Mouse (Mus musculus) kidney, embryonic 16.5 days (tissue): ENCODE data around the gene Rufy3. TPM values are rescaled to one million over a fixed set of nuclear protein-coding genes. Genes with fewer than 3 reads are reported as not detected.
A peak's percentile ranks its signal among the peaks of the same experiment; 100 is the strongest.

Experiments used
- ATAC-seq: fragments of 200-750 bp; cut with Nextera tagmentation; 2 replicates; pipeline ENCODE4 v1.8.0; 2017; ENCODE audit warnings: moderate TSS enrichment; ENCODE audit not compliant: low FRiP score, low TSS enrichment
- H3K27ac ChIP-seq: fragments of 300-500 bp; sonication (generic); 2 replicates; pipeline ENCODE4 v1.5.1; 2014; ENCODE audit warnings: low read length
- H3K27me3 ChIP-seq: fragments of 300-500 bp; sonication (generic); 2 replicates; pipeline ENCODE4 v1.6.1; 2014; ENCODE audit warnings: low read length, control low read depth, mixed read lengths; ENCODE audit not compliant: insufficient read depth
- H3K36me3 ChIP-seq: fragments of 300-500 bp; sonication (generic); 2 replicates; pipeline ENCODE4 v1.6.1; 2014; ENCODE audit warnings: low read length, control low read depth, mixed read lengths; ENCODE audit not compliant: insufficient read depth
- H3K4me1 ChIP-seq: fragments of 300-500 bp; sonication (generic); 2 replicates; pipeline ENCODE4 v1.6.1; 2014; ENCODE audit warnings: low read length, control low read depth, mixed read lengths; ENCODE audit not compliant: insufficient read depth
- H3K4me2 ChIP-seq: fragments of 300-500 bp; sonication (generic); replicated peaks from 2 replicates; pipeline ENCODE4 v1.6.1; 2014; ENCODE audit warnings: low read depth, low read length
- H3K4me3 ChIP-seq: fragments of 300-500 bp; sonication (generic); 2 replicates; pipeline ENCODE4 v1.5.1; 2014; ENCODE audit warnings: mild to moderate bottlenecking, low read length
- H3K9ac ChIP-seq: fragments of 300-500 bp; sonication (generic); replicated peaks from 2 replicates; pipeline ENCODE4 v1.6.1; 2014; ENCODE audit warnings: low read length
- H3K9me3 ChIP-seq: fragments of 300-500 bp; sonication (generic); 2 replicates; pipeline ENCODE4 v1.6.1; 2016; ENCODE audit warnings: low read length, control low read depth
- WGBS: fragments of 180-500 bp; shearing (Covaris S2); extraction: QIAGEN DNeasy Blood & Tissue Kit; methylation state at CpG from one replicate; pipeline ENCODE4 v1.1.7; 2014; 5-methylcytosine and 5-hydroxymethylcytosine counted together
- polyA plus RNA-seq: library from polyadenylated mRNA; unstranded; fragments of >200 nt; fragmentation: Nextera tagmentation; extraction: Ambion mirVana; gene quantifications from 2 replicates; pipeline ENCODE4 v1.2.1, GENCODE M21; 2015

Gene Rufy3
- polyA plus RNA-seq, 1 experiment from 2014 or later: 15.3 TPM

DNA sequence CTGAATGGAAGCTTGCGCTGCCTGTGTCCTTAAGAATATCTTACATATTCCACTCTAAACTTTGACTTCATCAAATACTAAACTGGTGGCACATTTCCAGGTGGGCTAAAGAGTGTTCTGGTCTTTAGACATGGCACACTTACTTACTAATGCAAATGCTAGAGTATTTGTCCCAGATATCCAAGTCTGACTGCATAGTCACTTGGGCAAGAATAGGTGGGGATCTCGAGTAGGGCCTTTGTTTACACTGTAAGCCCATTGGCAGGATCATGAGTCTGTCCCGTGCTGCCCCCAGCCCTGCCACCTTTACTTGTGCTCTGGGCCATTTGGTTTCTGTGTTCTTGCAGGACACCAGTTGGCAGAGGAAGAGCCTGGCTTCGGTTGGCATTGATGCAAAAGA lies 52.1 kb downstream of the Rufy3 start:
- Histone ChIP-seq H3K36me3 (peaks cover 25% of the 10 kb centered on the region), H3K4me1 (no peaks in the 10 kb centered on the region), H3K27me3 (no peaks in the 10 kb centered on the region), H3K27ac (no peak overlapping the region), H3K9ac (no peak overlapping the region), H3K4me3 (no peak overlapping the region), H3K9me3 (no peaks in the 10 kb centered on the region), H3K4me2 (no peak overlapping the region)
- 86% methylated on average over 4 of the region's 4 CpGs for WGBS
- ATAC-seq: no peak

DNA sequence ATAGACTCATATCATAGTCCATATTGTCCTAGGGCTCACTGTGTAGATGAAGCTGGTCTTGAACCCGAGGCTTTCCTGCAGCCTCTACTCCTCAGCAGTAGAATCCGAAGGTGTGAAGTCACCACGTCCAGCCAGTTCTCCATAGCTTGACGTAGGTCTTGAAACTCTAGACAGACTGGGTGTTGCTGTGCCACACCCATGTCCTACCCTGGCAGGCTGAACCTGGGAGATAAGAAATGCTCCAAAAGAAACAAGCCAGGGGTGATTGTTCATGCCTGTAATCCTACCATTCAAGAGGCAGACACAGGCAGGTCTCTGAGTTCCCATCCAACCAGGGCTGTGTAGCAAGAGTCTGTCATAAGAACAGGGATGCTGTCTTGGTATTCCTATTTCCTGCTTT lies 62.7 kb downstream of the Rufy3 start:
- Histone ChIP-seq H3K27ac (no peak overlapping the region), H3K4me1 (no peaks in the 10 kb centered on the region), H3K36me3 (peaks cover 12% of the 10 kb centered on the region; the same call in 1 of the 2 replicates), H3K9me3 (no peaks in the 10 kb centered on the region), H3K27me3 (no peaks in the 10 kb centered on the region), H3K4me2 (no peak overlapping the region), H3K9ac (no peak overlapping the region), H3K4me3 (no peak overlapping the region)
- WGBS: 85% methylated on average over 4 of the region's 4 CpGs
- ATAC-seq: no peak

DNA sequence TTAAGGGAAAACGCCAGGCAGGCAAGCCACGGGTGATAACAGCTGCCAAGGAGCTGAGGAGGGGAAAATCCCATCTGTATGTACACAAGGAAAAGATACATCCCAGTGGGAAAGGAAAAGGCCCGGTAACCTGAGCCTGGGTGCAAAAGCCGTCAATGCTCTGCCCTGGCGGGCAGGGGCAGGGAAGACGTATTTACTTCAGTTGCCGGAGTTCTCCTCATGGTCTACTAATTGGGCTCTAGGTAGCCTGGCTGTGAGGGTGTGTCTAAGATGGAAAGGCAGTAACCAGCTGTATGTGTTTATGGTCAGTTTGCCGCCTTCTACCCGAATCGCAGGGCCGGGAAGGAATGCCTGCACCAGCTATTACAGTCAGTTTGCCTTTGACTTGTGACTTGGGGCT lies 64.3 kb downstream of the Rufy3 start:
- Histone ChIP-seq H3K4me1 (no peaks in the 10 kb centered on the region), H3K27ac (no peak overlapping the region), H3K27me3 (no peaks in the 10 kb centered on the region), H3K9ac (no peak overlapping the region), H3K36me3 (peaks cover 15% of the 10 kb centered on the region; the same call in 1 of the 2 replicates), H3K4me2 (no peak overlapping the region), H3K9me3 (no peaks in the 10 kb centered on the region), H3K4me3 (no peak overlapping the region)
- ATAC-seq: no peak
- 38% methylated on average over 11 of the region's 11 CpGs for WGBS

DNA sequence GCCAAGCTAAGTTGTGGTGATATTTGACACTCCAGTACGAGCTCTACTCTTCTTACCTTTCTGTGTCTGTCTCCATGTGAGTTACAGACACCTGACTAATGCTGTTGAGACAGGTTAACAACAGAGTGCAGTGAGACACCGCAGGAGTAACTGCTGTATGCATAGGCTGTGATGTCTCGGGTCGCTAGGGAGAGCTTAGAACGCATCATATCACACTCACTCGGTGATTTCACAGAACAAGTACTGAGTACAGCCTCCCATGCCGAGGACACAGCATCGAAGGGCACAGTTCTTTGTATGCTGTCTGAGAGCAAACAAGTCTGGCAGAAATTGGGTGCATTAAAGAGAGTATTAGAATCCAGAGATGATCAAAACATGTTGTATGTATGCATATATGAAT lies 65.1 kb downstream of the Rufy3 start:
- H3K4me1 ChIP-seq: no peaks in the 10 kb centered on the region
- no peak overlapping the region for H3K27ac ChIP-seq
- 67% methylated on average over 8 of the region's 8 CpGs for WGBS
- no peak overlapping the region for H3K4me3 ChIP-seq
- no peaks in the 10 kb centered on the region for H3K27me3 ChIP-seq
- H3K36me3 ChIP-seq: peaks cover 15% of the 10 kb centered on the region; the same call in 1 of the 2 replicates
- no peaks in the 10 kb centered on the region for H3K9me3 ChIP-seq
- no peak for ATAC-seq
- H3K4me2 ChIP-seq: no peak overlapping the region
- no peak overlapping the region for H3K9ac ChIP-seq

DNA sequence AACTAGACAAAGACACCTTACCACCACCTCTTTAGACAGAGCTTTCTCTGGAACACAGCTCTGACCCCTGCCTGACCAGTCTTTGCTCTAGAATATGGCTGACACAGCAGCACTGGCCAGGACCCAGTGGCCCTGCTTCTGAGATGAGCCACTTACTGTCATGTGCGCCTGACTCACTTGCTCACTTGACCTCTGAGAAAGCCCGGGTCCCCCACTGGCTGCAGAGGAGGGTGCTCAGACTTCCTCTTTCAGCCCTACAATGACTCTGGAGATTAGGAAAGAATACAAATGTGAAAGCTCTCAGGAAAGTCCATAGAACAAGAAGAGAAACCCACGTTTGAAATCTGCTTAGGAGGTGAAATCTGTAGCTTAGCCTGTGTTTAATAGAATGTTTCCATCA lies 66.0 kb downstream of the Rufy3 start:
- H3K9me3 ChIP-seq: no peaks in the 10 kb centered on the region
- no peak overlapping the region for H3K4me3 ChIP-seq
- H3K36me3 ChIP-seq: peaks cover 17% of the 10 kb centered on the region; the same call in 1 of the 2 replicates
- no peak for ATAC-seq
- 63% methylated on average over 3 of the region's 3 CpGs for WGBS
- no peaks in the 10 kb centered on the region for H3K4me1 ChIP-seq
- H3K27me3 ChIP-seq: no peaks in the 10 kb centered on the region
- no peak overlapping the region for H3K27ac ChIP-seq
- no peak overlapping the region for H3K4me2 ChIP-seq
- H3K9ac ChIP-seq: no peak overlapping the region

DNA sequence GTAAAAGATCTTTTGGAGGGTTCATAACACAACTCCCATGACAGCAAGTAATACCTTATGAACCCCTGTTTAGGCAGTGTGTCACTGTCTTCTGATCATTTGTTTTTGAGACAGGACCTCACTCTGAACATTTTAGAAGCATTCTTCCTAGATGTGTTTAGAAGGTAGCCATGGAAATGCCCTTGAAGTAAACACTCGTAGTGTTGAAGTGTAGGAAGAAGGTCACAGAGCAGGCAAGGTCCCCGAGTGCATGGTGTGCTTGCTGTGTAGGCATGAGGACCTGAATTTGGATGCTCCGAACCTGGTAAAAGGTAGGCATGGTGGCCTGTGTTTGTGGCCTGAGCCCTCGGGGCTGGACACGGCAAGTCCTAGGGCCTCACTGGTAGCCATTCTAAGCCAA lies 66.7 kb downstream of the Rufy3 start:
- no peak overlapping the region for H3K27ac ChIP-seq
- H3K9ac ChIP-seq: no peak overlapping the region
- H3K36me3 ChIP-seq: peaks cover 17% of the 10 kb centered on the region; the same call in 1 of the 2 replicates
- no peak overlapping the region for H3K4me3 ChIP-seq
- H3K9me3 ChIP-seq: no peaks in the 10 kb centered on the region
- 88% methylated on average over 5 of the region's 5 CpGs for WGBS
- H3K4me1 ChIP-seq: no peaks in the 10 kb centered on the region
- no peaks in the 10 kb centered on the region for H3K27me3 ChIP-seq
- ATAC-seq: no peak
- H3K4me2 ChIP-seq: no peak overlapping the region

DNA sequence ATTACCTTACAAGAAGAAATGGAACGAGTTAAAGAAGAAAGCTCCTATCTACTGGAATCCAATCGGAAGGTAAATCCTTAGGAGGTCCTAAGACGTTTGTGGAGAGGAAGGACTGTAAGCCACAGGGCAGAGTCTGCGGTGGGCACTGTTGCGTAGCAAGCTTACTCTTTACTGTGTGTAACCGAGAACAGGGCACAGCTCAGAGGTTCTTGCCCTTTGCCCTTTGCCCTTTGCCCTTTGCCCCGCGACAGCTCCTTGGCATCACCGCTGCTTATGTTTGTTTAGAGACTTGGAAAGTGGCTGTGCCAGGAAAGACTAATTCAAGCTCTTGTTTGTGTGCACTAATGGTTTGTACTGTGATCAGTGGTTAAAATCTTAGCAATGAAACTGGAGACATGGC lies 67.6 kb downstream of the Rufy3 start:
- no peak overlapping the region for H3K4me3 ChIP-seq
- 60% methylated on average over 9 of the region's 9 CpGs for WGBS
- ATAC-seq: peak; percentile 76; the same call in 1 of the 2 replicates
- no peak overlapping the region for H3K4me2 ChIP-seq
- H3K9ac ChIP-seq: no peak overlapping the region
- H3K9me3 ChIP-seq: no peaks in the 10 kb centered on the region
- no peaks in the 10 kb centered on the region for H3K27me3 ChIP-seq
- H3K27ac ChIP-seq: no peak overlapping the region
- no peaks in the 10 kb centered on the region for H3K4me1 ChIP-seq
- peaks cover 23% of the 10 kb centered on the region for H3K36me3 ChIP-seq

DNA sequence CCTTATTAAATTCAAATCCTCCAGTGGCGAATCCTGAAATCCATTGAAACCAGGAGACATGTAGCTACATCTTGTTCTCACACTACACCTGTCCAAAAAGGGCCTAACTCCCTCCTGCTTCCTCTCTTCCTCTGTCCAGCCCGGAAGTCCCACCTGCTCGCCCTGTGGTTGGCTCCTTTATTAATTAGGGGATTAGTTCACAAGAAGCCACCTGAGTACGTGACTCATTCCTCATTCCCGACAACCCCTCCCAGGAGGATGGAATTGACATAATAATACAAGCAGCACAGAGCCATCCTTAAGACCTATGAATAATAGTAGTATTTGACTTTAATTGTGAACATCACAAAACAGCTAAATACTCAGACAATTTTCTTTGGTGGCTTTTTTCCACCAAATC lies 69.2 kb downstream of the Rufy3 start:
- H3K4me2 ChIP-seq: no peak overlapping the region
- no peak for ATAC-seq

DNA sequence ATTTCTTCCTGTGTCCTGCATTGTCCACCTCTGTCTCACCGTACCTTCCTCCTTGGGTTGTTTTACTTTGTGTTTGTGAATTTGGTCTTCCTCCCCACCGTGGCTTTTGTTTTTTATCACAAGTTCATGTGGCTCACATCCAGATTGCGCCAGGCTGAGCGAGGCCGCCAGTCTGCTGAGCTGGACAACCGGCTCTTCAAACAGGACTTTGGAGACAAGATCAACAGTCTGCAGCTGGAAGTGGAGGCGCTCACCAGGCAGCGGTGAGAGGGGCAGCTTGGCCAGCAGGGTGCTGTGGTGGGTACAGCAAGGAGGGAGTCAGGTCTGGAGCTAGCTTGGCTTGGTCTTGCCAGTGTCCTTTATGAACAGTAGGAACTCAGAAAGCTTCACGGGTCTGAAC lies 77.9 kb downstream of the Rufy3 start:
- Histone ChIP-seq H3K27ac (no peak overlapping the region), H3K9ac (no peak overlapping the region), H3K9me3 (no peaks in the 10 kb centered on the region), H3K27me3 (no peaks in the 10 kb centered on the region), H3K4me1 (no peaks in the 10 kb centered on the region), H3K4me2 (no peak overlapping the region), H3K4me3 (no peak overlapping the region), H3K36me3 (peaks cover 20% of the 10 kb centered on the region)
- no peak for ATAC-seq
- 88% methylated on average over 9 of the region's 9 CpGs for WGBS

More for the DNA sequence above, 69.2 kb downstream of the Rufy3 start:
- no peak overlapping the region for H3K4me3 ChIP-seq
- H3K27ac ChIP-seq: no peak overlapping the region
- no peaks in the 10 kb centered on the region for H3K9me3 ChIP-seq
- H3K4me1 ChIP-seq: no peaks in the 10 kb centered on the region
- WGBS: 85% methylated on average over 5 of the region's 5 CpGs
- H3K36me3 ChIP-seq: peaks cover 23% of the 10 kb centered on the region
- no peaks in the 10 kb centered on the region for H3K27me3 ChIP-seq
- H3K9ac ChIP-seq: no peak overlapping the region

DNA sequence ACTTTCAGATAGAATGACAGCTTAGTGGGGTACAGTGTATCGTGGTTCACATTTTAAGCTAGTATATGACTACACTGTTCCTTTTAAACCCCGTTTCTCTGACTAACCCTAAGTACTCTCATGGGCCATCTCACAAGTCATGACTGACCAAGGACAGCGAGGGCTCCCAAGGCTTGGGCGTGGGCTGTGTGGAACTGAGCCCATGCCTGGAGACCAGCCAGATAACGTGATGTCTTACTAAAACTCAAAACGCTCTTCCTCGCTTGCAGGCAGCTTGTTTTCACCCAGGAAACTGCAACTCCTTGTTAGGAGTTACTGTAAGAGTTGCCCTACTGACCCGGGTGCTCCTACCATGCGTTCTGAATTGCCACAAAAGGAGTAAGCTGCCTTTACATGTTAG lies 78.7 kb downstream of the Rufy3 start:
- 90% methylated on average over 9 of the region's 9 CpGs for WGBS
- H3K4me1 ChIP-seq: no peaks in the 10 kb centered on the region
- no peak overlapping the region for H3K9ac ChIP-seq
- H3K27me3 ChIP-seq: no peaks in the 10 kb centered on the region
- ATAC-seq: no peak
- H3K4me2 ChIP-seq: no peak overlapping the region
- H3K27ac ChIP-seq: no peak overlapping the region
- H3K36me3 ChIP-seq: peaks cover 24% of the 10 kb centered on the region
- H3K9me3 ChIP-seq: no peaks in the 10 kb centered on the region
- no peak overlapping the region for H3K4me3 ChIP-seq
